Mouse (Mus musculus) regulatory T cell (primary cell): Measurements from ENCODE around the gene Abcf2.

Experiments
- in situ Hi-C: fragments of 300-600 bp; cut with MboI, MseI; formaldehyde crosslinking; loops from one replicate; pipeline ENCODE4 v1.15.1; 2025; ENCODE audit warnings: high pct_unique_total_duplicates

The Abcf2 gene

DNA sequence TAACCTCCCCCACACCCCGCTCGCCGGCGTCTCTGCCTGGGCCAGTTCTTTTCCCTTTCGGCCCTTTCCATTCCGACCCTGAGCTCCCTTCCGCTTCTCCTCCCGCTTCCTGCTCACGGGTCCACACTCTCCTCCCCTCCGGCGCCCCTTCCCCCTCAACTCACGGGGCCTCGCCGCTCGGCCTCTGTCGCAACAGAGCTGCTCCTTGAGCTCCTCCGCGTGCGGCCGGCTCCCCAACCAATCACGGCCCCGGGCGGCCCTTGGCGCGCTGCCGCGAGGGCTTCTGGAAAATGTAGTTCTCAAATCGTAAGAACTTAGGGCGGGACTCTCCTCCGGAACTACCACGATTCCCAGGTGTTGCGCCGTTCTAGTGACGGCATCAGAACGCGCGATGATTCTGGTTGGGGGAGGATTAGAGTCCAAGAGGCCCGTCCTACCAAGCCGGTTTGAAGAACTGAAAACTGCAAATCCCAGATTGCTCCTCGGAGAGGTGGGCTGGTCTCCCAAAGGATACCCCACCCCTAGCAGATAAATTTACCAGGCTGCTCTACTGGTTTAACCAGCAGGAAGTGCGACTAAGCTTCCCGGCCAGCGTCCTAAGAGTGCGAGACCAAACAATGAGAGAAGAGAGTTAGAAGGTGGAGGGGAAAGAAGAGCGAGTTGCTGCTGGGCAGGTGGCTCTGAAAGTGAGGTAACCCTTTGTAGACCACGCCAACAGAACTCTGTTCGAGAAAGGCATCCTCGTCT lies at the start of gene Abcf2:
Gene Abcf2, minus strand, starts transcription at position 285 of the 747 bp plus-strand sequence.
- in situ Hi-C loops, result loop anchor here (25.0 kb wide), 1 partner anchor 1165 kb away; no protein-coding TSS in a partner anchor

GRCm38 (mm10) chr5:24624822-24625120 lies 47.5 kb upstream of the Abcf2 start:
- in situ Hi-C loops, result no loop called here

DNA sequence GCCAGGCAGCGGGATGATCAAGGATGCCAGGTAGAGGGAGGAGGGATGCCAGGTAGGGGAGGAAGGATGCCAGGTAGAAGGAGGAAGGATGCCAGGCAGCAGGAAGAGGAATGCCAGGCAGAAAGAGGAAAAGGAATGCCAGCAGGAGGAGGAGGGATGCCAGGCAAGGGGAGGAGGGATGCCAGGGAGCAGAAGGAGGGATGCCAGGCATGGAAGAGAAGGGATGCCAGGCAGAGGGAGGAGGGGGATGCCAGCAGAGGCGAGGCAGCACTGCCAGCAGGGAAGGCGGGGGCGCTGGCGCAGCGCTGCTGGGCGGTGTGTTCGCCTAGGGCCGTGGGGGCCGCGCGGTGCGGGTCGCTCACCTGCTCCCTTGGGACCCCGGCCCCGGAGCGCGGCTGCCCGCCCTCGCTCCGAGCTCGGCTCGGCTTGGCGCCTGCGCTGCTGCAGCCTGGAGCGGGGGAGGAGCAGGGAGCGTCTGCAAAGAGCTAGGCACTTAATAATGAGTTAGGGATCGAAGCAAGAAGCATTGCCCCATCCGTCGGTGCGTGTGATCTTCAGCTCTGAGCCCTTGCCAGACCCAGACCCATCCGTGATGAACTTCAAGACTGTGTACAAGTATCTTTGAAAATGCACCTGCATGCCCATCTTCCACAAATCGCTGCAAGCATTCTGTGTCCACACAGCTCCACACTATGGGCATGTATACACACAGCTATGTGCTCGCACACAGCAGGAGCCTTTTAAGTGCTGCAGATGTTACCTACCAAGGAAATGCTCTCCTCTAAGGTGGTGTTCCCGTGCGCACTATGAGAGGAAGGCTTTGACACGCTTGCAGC lies 46.9 kb upstream of the Abcf2 start, which contains the start of gene Smarcd3:
Gene Smarcd3, minus strand, starts transcription at position 426 of the 836 bp plus-strand sequence.
- in situ Hi-C loops, result no loop called here

DNA sequence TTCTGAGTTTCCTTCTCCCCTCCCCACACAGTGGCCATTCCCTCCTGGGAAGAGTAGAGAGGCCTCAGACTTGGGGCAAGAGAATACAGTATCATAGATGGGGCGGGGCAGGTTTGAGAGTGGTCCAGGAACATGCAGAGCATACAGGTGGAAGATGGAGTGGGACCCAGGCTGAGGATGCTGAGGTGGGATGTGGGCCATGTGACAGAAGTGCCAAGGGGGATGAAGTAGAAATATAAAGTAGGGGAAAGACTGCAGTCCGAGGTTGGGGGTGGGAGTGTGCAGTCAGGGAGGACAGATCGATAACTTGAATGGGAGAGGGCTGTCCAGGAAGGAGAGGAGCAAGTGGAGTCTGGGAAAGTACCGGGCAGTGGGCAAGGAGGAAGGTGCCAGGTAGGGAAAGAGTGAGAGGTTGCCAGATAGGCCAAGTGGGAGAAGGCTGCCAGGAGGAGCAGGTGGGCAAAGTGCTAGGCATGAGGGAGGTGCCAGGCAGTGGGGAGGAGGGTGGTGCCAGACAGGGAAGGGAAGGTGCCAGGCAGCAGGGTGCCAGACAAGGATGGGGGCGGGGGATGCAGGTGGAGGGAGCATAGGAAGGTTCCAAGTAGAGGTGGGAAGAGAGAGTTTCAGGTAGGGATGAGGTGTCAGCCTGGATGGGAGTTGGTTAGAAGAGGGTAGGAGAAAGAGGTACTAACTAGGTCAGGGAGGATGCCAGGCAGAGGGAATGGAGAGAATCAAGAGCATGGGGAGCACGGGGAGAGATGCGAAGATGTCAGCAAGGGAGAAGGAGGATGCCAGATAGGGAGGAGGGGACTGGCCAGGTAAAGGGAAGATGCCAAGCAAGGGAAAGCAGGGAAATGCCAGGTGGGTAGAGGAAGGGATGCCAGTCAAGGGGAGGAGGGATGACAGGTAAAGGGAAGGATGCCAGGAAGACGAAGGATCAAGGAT lies 46.0 kb upstream of the Abcf2 start:
- in situ Hi-C loops, result no loop called here

GRCm38 (mm10) chr5:24622386-24623040 lies 45.2 kb upstream of the Abcf2 start:
- in situ Hi-C loops, result no loop called here

DNA sequence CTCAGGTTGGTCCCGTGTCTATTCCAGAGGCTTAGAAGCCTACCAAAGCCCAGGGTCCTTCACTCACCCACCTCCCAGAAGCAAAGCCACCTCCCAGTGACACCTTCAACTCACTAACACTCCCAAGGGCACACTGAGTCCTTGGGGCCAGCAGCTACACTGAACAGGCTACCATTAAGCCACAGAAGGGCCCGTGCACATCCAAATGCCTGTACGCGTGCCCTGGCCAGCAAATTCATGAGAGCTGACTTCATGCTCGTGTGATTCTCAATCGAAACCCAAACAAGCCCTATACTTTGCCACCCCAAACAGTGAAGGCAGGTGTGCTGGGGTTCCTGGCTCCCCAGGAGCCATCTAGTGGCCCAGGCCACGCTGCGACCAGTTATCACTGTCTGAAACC lies 43.4 kb upstream of the Abcf2 start:
- in situ Hi-C loops, result no loop called here

- in situ Hi-C loops, result no loop called here
These were observed 42.8 kb upstream of the Abcf2 start for GRCm38 (mm10) chr5:24620116-24620515.

DNA sequence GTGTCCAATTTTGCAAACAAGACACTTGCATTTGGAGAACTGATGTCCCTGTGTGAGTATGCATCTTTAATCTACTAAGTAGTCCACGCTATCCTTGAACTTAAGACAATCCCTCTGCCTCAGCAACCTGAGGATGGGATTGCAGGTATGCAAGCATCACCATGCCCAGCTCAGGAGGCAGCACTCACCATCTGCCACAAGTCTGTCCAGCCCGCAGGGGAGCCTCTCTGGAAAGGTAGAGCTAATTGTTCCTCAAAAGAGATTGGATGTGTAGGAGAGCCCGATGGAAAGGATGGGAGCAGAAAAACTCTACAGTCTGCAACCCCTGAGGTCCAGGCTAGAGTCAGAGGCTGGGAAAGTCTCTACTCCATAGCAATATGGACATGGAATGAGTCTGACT lies 41.7 kb upstream of the Abcf2 start:
- in situ Hi-C loops, result no loop called here

GRCm38 (mm10) chr5:24615097-24615496 lies 37.8 kb upstream of the Abcf2 start:
- in situ Hi-C loops, result no loop called here

- in situ Hi-C loops, result loop anchor here (5.0 kb wide), 1 partner anchor 35 kb away; no protein-coding TSS in a partner anchor
These were observed 35.0 kb upstream of the Abcf2 start for GRCm38 (mm10) chr5:24612302-24612649.

GRCm38 (mm10) chr5:24611366-24612301 lies 34.4 kb upstream of the Abcf2 start:
- in situ Hi-C loops, result loop anchor here (5.0 kb wide), 1 partner anchor 36 kb away; no protein-coding TSS in a partner anchor

DNA sequence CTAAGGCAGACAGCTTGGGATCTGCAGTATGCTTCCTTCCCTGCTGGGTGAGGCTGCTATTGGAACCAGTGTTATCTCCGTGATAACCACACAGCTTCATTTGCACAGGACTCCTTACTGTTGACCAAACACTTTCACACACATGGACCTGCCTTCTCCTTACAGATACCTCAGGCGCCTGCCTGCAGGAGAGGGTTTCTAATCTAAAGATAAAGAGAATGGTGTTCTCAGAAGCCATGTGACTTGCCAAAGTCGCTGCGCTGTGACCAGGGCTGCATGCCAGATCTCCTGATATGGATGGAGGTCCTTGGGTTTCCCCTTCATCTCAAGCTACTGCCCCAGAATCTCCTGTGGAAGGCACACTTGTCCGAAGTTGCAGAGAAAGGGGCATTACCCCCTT lies 32.1 kb upstream of the Abcf2 start:
- in situ Hi-C loops, result loop anchor here (5.0 kb wide), 1 partner anchor 58 kb away; no protein-coding TSS in a partner anchor

GRCm38 (mm10) chr5:24605980-24606665 lies 28.9 kb upstream of the Abcf2 start:
- in situ Hi-C loops, result loop anchor here (5.0 kb wide), 1 partner anchor 61 kb away; no protein-coding TSS in a partner anchor

DNA sequence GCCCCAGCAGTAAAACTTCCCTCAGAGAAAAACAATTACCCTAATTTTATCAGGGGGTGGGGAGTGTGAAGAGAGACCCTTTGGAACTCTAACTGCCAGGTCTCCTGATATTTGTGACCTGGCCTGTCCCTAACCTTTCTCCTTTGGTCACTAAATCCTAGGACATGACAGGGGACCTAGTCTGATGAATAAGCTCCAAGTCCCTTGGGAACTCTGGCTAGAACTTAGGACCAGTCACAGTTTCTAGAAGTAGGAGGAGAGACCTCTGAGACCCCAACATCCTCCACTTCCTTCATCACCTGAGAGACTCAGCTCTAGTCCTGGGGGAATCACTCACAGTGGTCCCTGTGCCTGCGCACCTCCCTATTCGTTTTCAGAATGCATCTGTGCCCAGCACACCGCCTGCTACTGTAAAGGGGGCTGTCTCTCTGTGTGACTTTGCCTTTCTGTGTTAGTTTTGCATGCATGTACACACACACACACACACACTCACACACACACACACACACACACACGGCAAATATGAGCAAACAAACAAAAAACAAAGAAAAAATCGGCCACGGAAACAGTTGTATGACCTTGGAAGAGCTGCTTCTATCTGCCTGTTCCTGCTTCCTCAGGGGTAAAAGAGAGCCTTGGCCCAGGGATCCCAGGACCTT lies 28.2 kb upstream of the Abcf2 start:
- in situ Hi-C loops, result loop anchor here (5.0 kb wide), 1 partner anchor 62 kb away; no protein-coding TSS in a partner anchor

- in situ Hi-C loops, result loop anchor here (5.0 kb wide), 1 partner anchor 63 kb away; no protein-coding TSS in a partner anchor
These were observed 27.4 kb upstream of the Abcf2 start for GRCm38 (mm10) chr5:24604656-24605100.

GRCm38 (mm10) chr5:24604080-24604655 lies 26.9 kb upstream of the Abcf2 start:
- in situ Hi-C loops, result no loop called here

DNA sequence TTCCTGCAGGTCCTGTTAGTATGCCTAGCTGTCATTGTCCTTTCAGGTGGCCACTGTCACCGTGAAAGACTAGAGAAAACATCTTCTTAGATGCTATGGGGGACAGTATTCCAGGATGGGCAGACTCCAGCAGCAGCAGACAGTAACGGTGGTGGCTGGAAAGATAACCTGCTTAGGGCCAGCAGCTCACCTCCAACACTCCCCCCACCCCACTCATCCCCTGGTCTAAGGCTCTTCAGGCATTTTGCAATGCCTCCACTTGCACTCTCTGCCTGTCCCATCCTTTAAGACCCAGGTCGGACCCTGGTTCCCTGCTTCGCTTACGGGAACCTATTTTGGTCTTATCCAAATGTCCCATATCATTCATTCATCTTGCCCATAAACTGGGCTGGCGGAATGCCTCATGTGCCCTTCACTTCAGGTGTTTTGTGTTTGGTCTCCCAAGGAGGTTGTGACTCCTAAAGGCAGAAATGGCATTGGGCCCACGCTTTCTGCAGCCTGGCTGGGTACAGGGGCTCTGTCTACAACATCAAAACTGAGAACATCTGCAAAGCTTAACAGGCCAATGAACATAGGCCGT lies 26.3 kb upstream of the Abcf2 start:
- in situ Hi-C loops, result no loop called here
